Mouse (Mus musculus): Measurements from ENCODE around the gene Neurod2. TPM values are rescaled to one million over a fixed set of nuclear protein-coding genes. Genes with fewer than 3 reads are reported as not detected.

Gene Neurod2
- polyA plus RNA-seq (2012; rRNA removed) = 2.1 and 3.4 TPM in 2 replicates

DNA sequence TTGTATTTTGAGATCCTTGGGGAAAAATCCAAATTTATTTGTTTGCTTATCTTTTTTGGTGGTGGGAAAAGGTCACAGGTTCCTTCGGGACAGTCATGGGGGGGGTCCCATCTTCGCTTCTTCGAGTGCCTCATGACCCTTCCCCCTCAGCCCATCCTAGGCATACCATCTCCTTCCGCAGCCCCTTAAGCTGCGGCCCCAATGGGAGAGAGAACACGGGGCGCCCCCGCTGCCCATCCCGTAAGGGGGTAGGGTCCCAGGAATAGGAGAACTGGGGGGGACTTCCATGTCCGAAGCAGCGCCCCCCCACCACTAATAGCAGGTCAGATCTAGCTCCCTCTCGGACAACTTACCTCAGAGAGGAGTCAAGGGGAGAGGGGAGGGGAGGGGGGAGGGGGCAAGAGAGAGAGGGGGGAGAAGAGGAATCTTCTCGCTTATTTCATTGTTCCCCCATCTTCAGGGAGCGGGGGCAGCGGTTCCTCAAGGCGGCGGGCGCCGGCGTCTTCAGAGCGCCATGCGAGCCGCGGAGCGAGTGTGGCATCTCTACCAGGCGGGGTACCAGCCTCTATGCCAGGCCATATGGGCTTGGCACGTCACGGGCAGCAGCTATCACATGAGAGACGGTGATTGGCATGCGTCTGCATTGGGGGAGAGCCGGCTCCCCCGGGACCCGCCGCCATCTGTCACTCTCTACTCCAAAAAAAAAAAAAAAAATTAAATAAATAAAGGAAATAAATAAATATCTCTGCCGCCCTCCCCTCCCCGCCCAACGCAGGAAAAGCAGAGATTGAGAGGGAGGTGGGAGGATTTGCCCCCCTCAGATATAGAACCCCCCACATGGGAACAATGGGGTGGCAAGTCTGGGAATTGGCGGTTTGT lies at the start of gene Neurod2:
TSS of gene Neurod2 (minus strand) at position 568 of the 879 bp plus-strand sequence.

GRCm38 (mm10) chr11:98358161-98359083 lies 29.0 kb upstream of the Neurod2 start, which contains the start of gene Stard3:
Gene Stard3, plus strand, starts transcription at chr11:98358368.

DNA sequence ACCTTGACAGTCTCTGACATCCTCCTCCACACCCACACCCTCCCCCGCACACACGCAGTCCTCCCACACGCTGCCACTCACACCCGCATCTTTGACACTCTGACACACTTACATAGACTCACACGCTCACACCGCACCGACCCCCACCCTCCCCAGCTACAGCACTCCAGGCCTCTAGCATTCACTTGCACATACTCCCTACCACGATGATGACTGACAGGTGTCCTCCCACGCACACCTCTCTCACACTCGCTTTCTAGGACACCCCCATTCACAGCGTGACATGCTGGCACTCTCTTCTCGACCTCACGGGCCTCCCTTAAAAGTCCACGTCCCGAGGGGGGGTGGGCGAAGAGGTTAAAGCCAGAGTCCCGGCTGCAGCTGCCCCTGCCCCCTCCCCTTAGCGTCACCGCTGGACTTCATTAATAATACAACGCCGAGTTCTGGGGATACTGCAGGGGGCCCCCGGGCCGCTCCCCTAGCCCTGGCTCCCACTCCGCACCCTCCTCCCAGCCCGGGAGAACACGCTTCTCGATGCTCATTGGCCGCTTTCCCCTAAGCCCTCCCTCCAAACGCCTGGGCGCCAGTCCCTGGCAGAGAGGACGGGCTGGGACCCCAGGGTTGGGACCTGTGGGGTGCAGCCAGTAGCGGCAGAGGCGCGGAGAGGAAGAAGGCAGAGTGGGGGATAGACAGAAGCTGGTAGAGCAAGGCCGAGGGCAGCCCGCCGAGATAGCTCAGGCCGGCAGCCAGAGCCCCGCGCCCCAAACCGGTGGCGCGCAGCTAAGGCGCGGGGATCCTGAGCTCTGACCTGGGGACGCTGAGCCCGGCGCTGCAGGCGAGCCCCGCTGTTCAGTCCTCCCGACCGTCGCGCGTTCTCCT lies 18.9 kb upstream of the Neurod2 start, which contains the start of gene Ppp1r1b:
TSS of gene Ppp1r1b (plus strand) at position 322 of the 879 bp plus-strand sequence.

Other genes starting within 250 kb of the Neurod2 start
- gene Fbxl20, start 179.2 kb downstream of the Neurod2 start, polyA plus RNA-seq (2012; rRNA removed) = 17.0 and 20.7 TPM in 2 replicates
- gene Med1, start 136.4 kb downstream of the Neurod2 start, polyA plus RNA-seq (2012; rRNA removed) = 38.2 and 40.9 TPM in 2 replicates
- 21.6 and 29.6 TPM in 2 replicates for gene Cdk12, start 126.6 kb downstream of the Neurod2 start, polyA plus RNA-seq (2012; rRNA removed)
- 0.65 and 1.3 TPM in 2 replicates for gene Ppp1r1b, start 18.8 kb upstream of the Neurod2 start, polyA plus RNA-seq (2012; rRNA removed)
- 55.9 and 61.9 TPM in 2 replicates for gene Stard3, start 28.7 kb upstream of the Neurod2 start, polyA plus RNA-seq (2012; rRNA removed)
- gene Tcap, start 54.2 kb upstream of the Neurod2 start, polyA plus RNA-seq (2012; rRNA removed) = 3.3 and 4.0 TPM in 2 replicates
- 0.14 and 1.4 TPM in 2 replicates for gene Pnmt, start 56.8 kb upstream of the Neurod2 start, polyA plus RNA-seq (2012; rRNA removed)
- 6.9 and 11.2 TPM in 2 replicates for gene Pgap3, start 70.8 kb upstream of the Neurod2 start, polyA plus RNA-seq (2012; rRNA removed)
- 12.3 and 20.9 TPM in 2 replicates for gene Erbb2, start 82.8 kb upstream of the Neurod2 start, polyA plus RNA-seq (2012; rRNA removed)
- gene Mien1, start 109.3 kb upstream of the Neurod2 start, polyA plus RNA-seq (2012; rRNA removed) = 73.6 and 108 TPM in 2 replicates
- gene Grb7, start 116.7 kb upstream of the Neurod2 start, polyA plus RNA-seq (2012; rRNA removed) = 3.2 and 3.3 TPM in 2 replicates
- 0.04 and 0.09 TPM in 2 replicates for gene Ikzf3, start 216.4 kb upstream of the Neurod2 start, polyA plus RNA-seq (2012; rRNA removed)
- gene Zpbp2, start 221.4 kb upstream of the Neurod2 start, polyA plus RNA-seq (2012; rRNA removed) = 0.09 and 0.44 TPM in 2 replicates